In genomic region chr10:83199290-83199689, GRCm38 (mm10) we compare ENCODE assay signal across 25 mouse cellular contexts.
A peak's percentile ranks its signal among the peaks of the same experiment; 100 is the strongest.
DNase-seq lines count a peak whose midpoint lies in the region; ATAC-seq lines count a peak whose summit lies in the region.
"Had no signal": no experiment of that assay in that cellular context is flagged by ENCODE, and none has a peak within 500 bp of the region (broad histone marks: within the 10 kb centered on the region; RNA-seq: fewer than 3 reads in every experiment).

No protein-coding gene starts in this region.

- H3K9ac ChIP-seq in embryonic facial prominence, embryonic 14.5 days (ENCODE audit: low read depth, low read length) = no peak overlapping the region
- H3K9ac ChIP-seq in heart, embryonic 13.5 days = no peak overlapping the region
- H3K9ac ChIP-seq: embryonic facial prominence, embryonic 13.5 days; forebrain, embryonic 12.5 days; forebrain, embryonic 15.5 days; heart, embryonic 15.5 days; hindbrain, embryonic 15.5 days; intestine, embryonic 15.5 days had no signal

- no peak for DNase-seq in embryonic facial prominence, embryonic 14.5 days (ENCODE audit: low spot score)
- DNase-seq in embryonic facial prominence, embryonic 10.5 days (ENCODE audit: low spot score) = no peak
- no peak for DNase-seq in heart, adult 18-20 months
- DNase-seq in 3134 (ENCODE audit: extremely low read depth, insufficient read length, low spot score) = peak; percentile 54
- peak; percentile 86 for DNase-seq in NIH3T3 (ENCODE audit: low read depth)
- no peak for DNase-seq in cerebellum, adult 11 months
- DNase-seq in kidney, adult 11 months = no peak
- DNase-seq: adrenal gland, adult 2 months; adrenal gland, postnatal 25 days; cerebellum, adult 9-10 months; gastrocnemius, postnatal 10 days; gastrocnemius, postnatal 36 days; heart, postnatal 14 days; heart, postnatal 4 days; kidney, adult 18-20 months; kidney, adult 9 months had no signal

- H3K4me1 ChIP-seq in embryonic facial prominence, embryonic 14.5 days (ENCODE audit: control insufficient read depth, insufficient read depth, low read length) = peaks cover 6% of the 10 kb centered on the region; the same call in 1 of the 2 replicates
- 0 out of 2 replicates have a peak, but pooled peaks cover 6% of the 10 kb centered on the region for H3K4me1 ChIP-seq in embryonic facial prominence, embryonic 10.5 days
- H3K4me1 ChIP-seq in heart, embryonic 13.5 days = peaks cover 13% of the 10 kb centered on the region
- H3K4me1 ChIP-seq: forebrain, embryonic 12.5 days; intestine, embryonic 15.5 days had no signal

- 67% methylated on average over 8 of the region's 9 CpGs for WGBS in embryonic facial prominence, embryonic 14.5 days
- WGBS in embryonic facial prominence, embryonic 10.5 days = 88% methylated on average over 9 of the region's 9 CpGs
- WGBS in heart, embryonic 13.5 days = 64% methylated on average over 9 of the region's 9 CpGs

- ATAC-seq in embryonic facial prominence, embryonic 14.5 days (ENCODE audit: low read depth) = peak; percentile 38; the same call in 1 of the 2 replicates
- ATAC-seq in heart, embryonic 13.5 days (ENCODE audit: extremely low read depth, insufficient number of reproducible peaks, low FRiP score, low TSS enrichment) = no peak
- ATAC-seq: CD4-positive, CD25-positive, alpha-beta regulatory T cell, adult 4 months; forebrain, embryonic 15.5 days; intestine, embryonic 15.5 days; Patski had no signal

- no peak overlapping the region for H3K4me3 ChIP-seq in embryonic facial prominence, embryonic 14.5 days (ENCODE audit: low read depth, low read length)
- no peak overlapping the region for H3K4me3 ChIP-seq in embryonic facial prominence, embryonic 10.5 days
- no peak overlapping the region for H3K4me3 ChIP-seq in heart, embryonic 13.5 days
- H3K4me3 ChIP-seq: embryonic facial prominence, embryonic 13.5 days; forebrain, embryonic 12.5 days; forebrain, embryonic 15.5 days; heart, embryonic 15.5 days; hindbrain, embryonic 15.5 days; intestine, embryonic 15.5 days had no signal

- H3K9me3 ChIP-seq in embryonic facial prominence, embryonic 14.5 days (ENCODE audit: control insufficient read depth, low read length) = no peaks in the 10 kb centered on the region
- H3K9me3 ChIP-seq in embryonic facial prominence, embryonic 10.5 days = no peaks in the 10 kb centered on the region
- H3K9me3 ChIP-seq in heart, embryonic 13.5 days = no peaks in the 10 kb centered on the region
- H3K9me3 ChIP-seq: embryonic facial prominence, embryonic 13.5 days; forebrain, embryonic 12.5 days; forebrain, embryonic 15.5 days; heart, embryonic 15.5 days; hindbrain, embryonic 15.5 days; intestine, embryonic 15.5 days had no signal

- no peaks in the 10 kb centered on the region for H3K27me3 ChIP-seq in embryonic facial prominence, embryonic 14.5 days (replicated peaks; ENCODE audit: control insufficient read depth, insufficient read depth, low read length)
- H3K27me3 ChIP-seq in embryonic facial prominence, embryonic 10.5 days (replicated peaks; ENCODE audit: low read depth, poor library complexity, severe bottlenecking) = no peaks in the 10 kb centered on the region
- no peaks in the 10 kb centered on the region for H3K27me3 ChIP-seq in heart, embryonic 13.5 days (replicated peaks)
- H3K27me3 ChIP-seq: embryonic facial prominence, embryonic 13.5 days; forebrain, embryonic 12.5 days; forebrain, embryonic 15.5 days; heart, embryonic 15.5 days; hindbrain, embryonic 15.5 days; intestine, embryonic 15.5 days; Patski had no signal

- H3K27ac ChIP-seq in embryonic facial prominence, embryonic 14.5 days (replicated peaks; ENCODE audit: low read depth, low read length) = no peak overlapping the region
- H3K27ac ChIP-seq in embryonic facial prominence, embryonic 10.5 days (replicated peaks) = no peak overlapping the region
- H3K27ac ChIP-seq in heart, embryonic 13.5 days (replicated peaks) = peak overlapping the region; percentile 39; the same call in 1 of the 2 replicates
- H3K27ac ChIP-seq: embryonic facial prominence, embryonic 13.5 days; forebrain, embryonic 12.5 days; forebrain, embryonic 15.5 days; heart, embryonic 15.5 days; hindbrain, embryonic 15.5 days; intestine, embryonic 15.5 days had no signal

- no peaks in the 10 kb centered on the region for H3K36me3 ChIP-seq in embryonic facial prominence, embryonic 14.5 days (ENCODE audit: control insufficient read depth, insufficient read depth, low read length)
- no peaks in the 10 kb centered on the region for H3K36me3 ChIP-seq in embryonic facial prominence, embryonic 10.5 days (replicated peaks)
- no peaks in the 10 kb centered on the region for H3K36me3 ChIP-seq in heart, embryonic 13.5 days
- H3K36me3 ChIP-seq: embryonic facial prominence, embryonic 13.5 days; forebrain, embryonic 12.5 days; forebrain, embryonic 15.5 days; heart, embryonic 15.5 days; hindbrain, embryonic 15.5 days; intestine, embryonic 15.5 days had no signal

- H3K4me2 ChIP-seq in embryonic facial prominence, embryonic 14.5 days (ENCODE audit: low read depth, low read length) = no peak overlapping the region
- no peak overlapping the region for H3K4me2 ChIP-seq in heart, embryonic 13.5 days
- H3K4me2 ChIP-seq: embryonic facial prominence, embryonic 13.5 days; forebrain, embryonic 12.5 days; forebrain, embryonic 15.5 days; heart, embryonic 15.5 days; hindbrain, embryonic 15.5 days; intestine, embryonic 15.5 days had no signal

Comparison
In these comparisons a context has a peak if more than half of its experiments do, and no peak if none do; other contexts are left out.
1. DNase-seq: peak in 3134 (single experiment) and NIH3T3 (single experiment); none in embryonic facial prominence, embryonic 14.5 days (single experiment), embryonic facial prominence, embryonic 10.5 days (single experiment), heart, adult 18-20 months (0 of 2), cerebellum, adult 11 months (single experiment) and kidney, adult 11 months (single experiment).